Mouse (Mus musculus) megakaryocyte, embryonic 14.5 days (primary cell): ENCODE results near the gene Nrg4. TPM values are rescaled to one million over a fixed set of nuclear protein-coding genes. Genes with fewer than 3 reads are reported as not detected.
A peak's percentile ranks its signal among the peaks of the same experiment; 100 is the strongest.

Experiments
- H3K27me3 ChIP-seq: replicated peaks from 2 replicates; pipeline ENCODE3; 2012; ENCODE audit warnings: inconsistent platforms
- H3K36me3 ChIP-seq: replicated peaks from 2 replicates; pipeline ENCODE3; 2012; ENCODE audit warnings: low read length, inconsistent platforms, mixed read lengths
- H3K4me1 ChIP-seq: 2 replicates; pipeline ENCODE4 v1.6.1; 2012; ENCODE audit warnings: inconsistent platforms
- H3K4me3 ChIP-seq: replicated peaks from 2 replicates; pipeline ENCODE3; 2012; ENCODE audit warnings: moderate library complexity, mild to moderate bottlenecking, inconsistent platforms
- H3K9me3 ChIP-seq: 2 replicates; pipeline ENCODE4 v1.6.1; 2012; ENCODE audit warnings: inconsistent platforms
- FLI1 ChIP-seq: IDR thresholded peaks from 2 replicates; pipeline ENCODE4 v1.6.1; 2012; ENCODE audit warnings: low read length, inconsistent platforms, mixed read lengths
- GATA1 ChIP-seq: IDR thresholded peaks from 3 replicates; pipeline ENCODE4 v1.6.1; 2012; ENCODE audit warnings: mixed read lengths, low read length, inconsistent platforms, borderline replicate concordance
- polyA plus RNA-seq: library from polyadenylated mRNA; stranded (reverse); fragments of >175 nt; gene quantifications from 2 replicates; pipeline ENCODE4 v1.2.3, GENCODE M21; 2012; ENCODE audit warnings: low replicate concordance; ENCODE audit not compliant: insufficient read depth

Nrg4 gene
- polyA plus RNA-seq, 1 experiment, result 0.26 TPM

DNA sequence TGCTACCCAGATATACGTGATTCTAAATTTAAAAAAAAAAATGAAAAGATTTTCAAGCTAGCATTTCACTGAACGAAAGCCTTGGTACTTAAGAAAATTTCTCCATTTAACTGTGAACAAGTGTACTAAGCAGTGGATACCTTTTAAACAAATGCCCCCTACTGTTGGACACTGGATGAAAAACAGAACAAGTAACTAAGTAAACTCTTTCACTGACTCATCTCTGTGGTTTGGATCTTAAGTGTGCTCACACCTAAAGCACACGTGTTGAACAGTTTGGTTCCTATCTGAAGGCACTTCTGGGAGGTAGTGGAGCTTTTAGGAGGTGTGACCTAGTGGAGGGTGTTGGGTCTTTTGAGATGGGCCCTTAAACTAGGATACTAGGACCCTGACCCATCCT lies 41.4 kb downstream of the Nrg4 start:
- H3K36me3 ChIP-seq, result no peaks in the 10 kb centered on the region
- H3K27me3 ChIP-seq, result no peaks in the 10 kb centered on the region
- TF ChIP-seq FLI1, result no peak
- TF ChIP-seq GATA1, result no peak
- H3K4me3 ChIP-seq, result no peak overlapping the region
- H3K4me1 ChIP-seq, result peaks cover 21% of the 10 kb centered on the region
- no peaks in the 10 kb centered on the region for H3K9me3 ChIP-seq

DNA sequence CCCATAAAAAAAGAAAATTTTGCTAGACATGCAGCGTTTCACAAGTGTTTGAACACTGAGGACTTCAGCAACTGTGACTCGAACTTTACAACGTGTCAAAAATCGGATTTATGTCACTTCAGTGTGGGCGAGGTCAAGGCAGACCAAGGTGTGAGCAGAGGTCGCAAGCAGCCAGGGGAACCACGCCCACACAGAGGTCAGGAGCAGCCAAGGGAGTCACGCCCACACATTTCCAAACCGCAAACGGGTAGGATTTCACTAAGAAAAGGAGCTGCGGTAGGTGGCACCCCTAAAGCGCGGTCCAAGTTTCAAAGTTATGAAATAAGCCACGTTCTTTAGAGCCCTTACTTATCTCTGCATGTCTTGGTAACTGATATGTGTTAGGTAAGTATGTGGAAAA lies 43.1 kb downstream of the Nrg4 start:
- Histone ChIP-seq H3K27me3 (no peaks in the 10 kb centered on the region), H3K4me3 (peak overlapping the region; percentile 89), H3K4me1 (peaks cover 16% of the 10 kb centered on the region), H3K9me3 (no peaks in the 10 kb centered on the region), H3K36me3 (no peaks in the 10 kb centered on the region)
- TF ChIP-seq FLI1, result no peak
- no peak for TF ChIP-seq GATA1

DNA sequence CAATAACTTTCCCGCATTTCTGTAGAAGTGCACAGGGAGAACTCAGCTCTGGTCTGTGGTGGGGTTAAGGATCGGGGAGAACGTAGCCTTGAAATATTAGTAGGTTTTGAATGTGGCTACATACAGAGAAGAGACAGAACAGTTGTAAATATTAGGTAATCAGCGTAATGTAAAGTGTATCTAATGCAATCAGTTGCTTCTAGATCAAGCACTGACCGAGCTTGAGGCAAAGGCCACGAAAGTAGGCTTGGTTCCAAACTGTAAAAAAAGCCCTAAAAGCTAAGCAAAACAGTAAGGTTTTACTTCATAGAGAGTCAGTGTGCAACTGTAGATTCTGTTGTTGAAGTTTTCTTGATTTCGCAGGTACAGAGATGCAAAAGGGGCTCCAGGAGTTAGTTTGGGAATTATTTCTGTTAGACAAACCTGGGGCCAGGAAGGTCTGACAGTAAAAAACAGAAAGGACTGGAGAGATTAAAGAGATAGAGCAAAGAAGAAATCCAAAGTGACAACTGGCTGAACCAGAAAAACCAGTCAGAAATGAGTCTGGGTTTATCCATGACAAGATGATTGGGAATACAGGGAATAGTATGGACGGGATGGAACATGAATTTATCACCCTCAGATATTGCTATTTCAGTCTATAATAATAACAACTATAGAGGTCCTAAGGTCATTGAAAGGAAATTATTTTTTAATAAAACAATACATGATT lies 47.4 kb downstream of the Nrg4 start:
- Histone ChIP-seq H3K9me3 (no peaks in the 10 kb centered on the region), H3K27me3 (no peaks in the 10 kb centered on the region), H3K4me3 (no peak overlapping the region), H3K4me1 (peaks cover 15% of the 10 kb centered on the region), H3K36me3 (no peaks in the 10 kb centered on the region)
- TF ChIP-seq GATA1 (no peak), FLI1 (no peak)

DNA sequence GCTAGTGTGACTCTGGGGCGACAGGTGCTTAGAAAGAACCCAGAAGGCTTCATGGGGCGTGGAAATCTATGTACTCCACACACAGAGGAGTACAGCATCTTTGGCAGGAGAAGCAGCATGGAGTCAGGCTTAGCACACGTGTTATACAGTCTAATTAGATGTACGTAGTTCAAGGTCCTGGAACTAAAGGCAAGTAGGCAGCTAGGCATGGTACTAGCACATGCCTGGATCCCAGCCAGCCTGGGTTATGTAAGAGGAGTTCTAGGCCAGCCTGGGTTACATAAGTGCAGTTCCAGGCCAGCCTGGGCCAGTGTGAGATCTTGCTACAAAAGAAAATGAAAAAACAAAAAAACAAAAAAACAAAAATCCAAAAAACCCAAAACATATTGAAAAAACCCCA lies 49.1 kb downstream of the Nrg4 start:
- peaks cover 2% of the 10 kb centered on the region for H3K4me1 ChIP-seq
- H3K4me3 ChIP-seq, result no peak overlapping the region
- no peaks in the 10 kb centered on the region for H3K27me3 ChIP-seq
- H3K9me3 ChIP-seq, result no peaks in the 10 kb centered on the region
- no peaks in the 10 kb centered on the region for H3K36me3 ChIP-seq
- TF ChIP-seq GATA1, result no peak
- no peak for TF ChIP-seq FLI1

DNA sequence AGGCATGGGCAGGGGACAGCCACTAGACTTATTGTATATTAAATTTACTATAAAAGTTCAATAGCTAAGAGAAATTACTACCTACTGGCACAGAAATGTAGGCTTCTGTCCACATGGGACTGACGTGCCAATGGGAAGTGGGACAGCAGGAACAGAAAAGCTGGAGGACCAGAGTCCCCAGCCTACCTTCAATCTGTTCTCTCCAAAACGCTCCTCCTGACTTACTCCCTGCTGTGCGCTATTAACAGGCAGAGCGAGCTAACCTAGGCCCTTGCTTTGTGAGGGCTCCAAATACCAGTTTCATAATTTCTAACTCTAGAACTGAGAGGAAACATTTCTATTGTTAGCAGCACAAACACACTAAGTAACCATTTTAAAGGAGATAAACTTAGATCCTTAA lies 52.7 kb downstream of the Nrg4 start:
- H3K9me3 ChIP-seq, result no peaks in the 10 kb centered on the region
- H3K4me3 ChIP-seq, result no peak overlapping the region
- no peaks in the 10 kb centered on the region for H3K36me3 ChIP-seq
- peaks cover 16% of the 10 kb centered on the region for H3K4me1 ChIP-seq
- no peaks in the 10 kb centered on the region for H3K27me3 ChIP-seq
- TF ChIP-seq GATA1 (no peak), FLI1 (no peak)

DNA sequence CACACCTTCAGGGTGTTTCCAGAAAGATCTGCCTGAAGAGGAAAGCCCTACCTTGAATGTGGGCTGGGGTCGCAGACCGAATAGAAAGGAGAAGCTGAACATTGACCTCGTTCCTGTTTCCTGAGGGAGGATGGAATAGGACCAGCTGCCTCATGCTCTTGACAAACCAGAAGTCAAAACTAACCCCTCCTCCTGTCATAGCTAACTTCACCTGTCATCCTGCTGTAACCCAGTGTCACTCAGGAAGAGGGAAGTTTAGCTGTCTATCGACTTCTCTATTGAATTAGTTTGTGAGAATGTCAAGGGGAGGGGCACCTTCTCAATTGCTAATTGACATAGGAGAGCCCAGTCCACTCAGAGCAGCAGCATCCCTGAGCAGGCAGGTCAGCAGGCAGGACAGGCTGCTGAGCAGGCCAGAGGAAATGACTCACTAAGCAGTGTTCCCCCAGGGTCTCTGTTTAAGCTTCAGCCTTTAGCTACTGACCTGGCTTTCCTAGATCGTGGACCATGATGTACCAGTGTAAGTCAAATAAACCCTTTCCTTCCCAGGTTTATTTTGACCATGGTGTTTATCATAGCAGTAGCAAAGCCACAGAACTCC lies 54.6 kb downstream of the Nrg4 start:
- no peaks in the 10 kb centered on the region for H3K9me3 ChIP-seq
- no peaks in the 10 kb centered on the region for H3K36me3 ChIP-seq
- H3K4me1 ChIP-seq, result peaks cover 20% of the 10 kb centered on the region
- no peak overlapping the region for H3K4me3 ChIP-seq
- H3K27me3 ChIP-seq, result no peaks in the 10 kb centered on the region
- no peak for TF ChIP-seq FLI1
- TF ChIP-seq GATA1, result no peak

DNA sequence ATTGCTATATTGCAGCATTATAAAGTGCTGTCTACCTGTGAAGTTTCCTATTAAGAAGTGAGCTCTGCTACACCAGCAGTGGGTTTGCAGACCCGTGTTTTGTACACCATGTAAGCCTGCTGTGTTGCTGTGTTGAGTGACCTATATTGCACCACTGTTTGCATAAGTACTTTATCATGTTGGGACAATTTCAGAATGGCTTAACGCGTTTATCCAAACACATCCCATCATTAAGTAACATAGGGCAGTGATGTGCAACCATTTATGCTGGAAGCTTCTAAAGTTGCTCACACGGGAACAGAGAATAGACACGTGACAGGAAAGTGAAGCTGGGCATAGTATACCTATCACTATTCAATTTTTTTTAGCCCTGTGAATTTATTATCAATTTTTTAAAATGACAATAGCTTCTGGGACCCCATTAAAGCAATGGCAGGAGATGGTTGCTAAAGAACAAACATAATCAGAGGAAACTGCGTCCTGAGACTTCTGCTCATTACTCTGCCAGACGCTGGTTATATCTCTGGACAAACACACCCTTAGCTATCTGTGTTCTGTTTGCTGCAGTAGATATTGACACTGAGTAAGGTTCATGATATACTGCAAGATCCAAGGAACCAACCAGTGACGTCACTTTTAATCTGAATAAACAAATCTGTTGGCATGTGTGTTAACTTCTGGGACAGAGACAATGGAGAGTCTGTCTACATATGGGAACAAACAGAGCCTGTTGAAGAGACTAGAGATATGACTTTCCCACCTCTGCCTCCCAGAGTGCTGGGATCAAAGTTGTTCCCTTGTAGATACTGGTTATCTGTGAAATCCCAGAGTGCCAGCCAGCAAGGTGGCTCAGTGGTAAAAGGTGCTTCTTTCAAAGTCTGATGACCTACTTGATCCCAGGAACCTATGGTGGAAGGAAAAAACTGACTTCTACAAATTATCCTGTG lies 62.0 kb downstream of the Nrg4 start:
- no peaks in the 10 kb centered on the region for H3K36me3 ChIP-seq
- no peak for TF ChIP-seq FLI1
- no peak for TF ChIP-seq GATA1

DNA sequence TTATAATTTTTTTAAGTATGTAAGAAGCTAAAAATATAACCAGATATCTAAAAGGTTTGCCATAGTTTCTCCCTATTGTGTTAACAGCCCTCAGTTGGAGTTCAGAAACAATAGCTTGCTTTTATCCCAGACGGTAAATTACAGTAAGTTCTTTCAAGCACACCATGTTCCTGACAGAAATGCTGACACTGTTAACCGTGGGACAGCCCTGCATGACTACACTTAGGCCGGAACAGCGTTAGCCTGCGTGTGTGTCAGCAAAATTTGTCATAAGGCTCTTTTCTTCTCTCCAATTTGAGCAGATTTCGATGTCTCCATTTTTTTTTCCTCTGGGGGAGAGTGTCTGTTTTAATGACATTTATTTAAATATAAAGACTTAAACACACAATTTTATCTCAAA lies 66.9 kb downstream of the Nrg4 start:
- peaks cover 45% of the 10 kb centered on the region for H3K4me1 ChIP-seq
- TF ChIP-seq GATA1 (no peak), FLI1 (no peak)
- no peaks in the 10 kb centered on the region for H3K36me3 ChIP-seq
- H3K9me3 ChIP-seq, result no peaks in the 10 kb centered on the region
- H3K27me3 ChIP-seq, result no peaks in the 10 kb centered on the region
- no peak overlapping the region for H3K4me3 ChIP-seq

More for the DNA sequence above, 62.0 kb downstream of the Nrg4 start:
- Histone ChIP-seq H3K27me3 (no peaks in the 10 kb centered on the region), H3K4me3 (no peak overlapping the region), H3K9me3 (no peaks in the 10 kb centered on the region), H3K4me1 (peaks cover 41% of the 10 kb centered on the region)

DNA sequence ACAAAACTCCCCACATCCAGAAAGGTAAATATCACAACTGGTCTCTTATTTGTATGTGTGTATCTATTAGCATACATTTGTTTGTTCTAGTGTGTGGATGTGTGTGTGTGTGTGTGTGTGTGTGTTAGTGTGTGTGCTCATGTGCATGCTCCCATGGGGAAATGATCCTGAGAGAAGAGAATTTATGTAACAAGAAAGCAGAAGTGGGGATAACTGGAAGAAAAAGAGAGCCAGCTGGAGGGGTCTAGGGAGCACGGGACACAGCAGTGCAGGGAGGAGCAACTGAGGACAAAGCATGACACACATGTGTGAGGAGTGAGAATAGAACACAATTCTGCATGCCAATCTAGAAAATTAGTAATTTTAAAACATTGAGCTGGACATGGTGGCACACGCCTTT lies 69.5 kb downstream of the Nrg4 start:
- no peak overlapping the region for H3K4me3 ChIP-seq
- no peaks in the 10 kb centered on the region for H3K27me3 ChIP-seq
- TF ChIP-seq FLI1 (no peak), GATA1 (no peak)
- no peaks in the 10 kb centered on the region for H3K9me3 ChIP-seq
- H3K36me3 ChIP-seq, result no peaks in the 10 kb centered on the region
- H3K4me1 ChIP-seq, result peaks cover 46% of the 10 kb centered on the region

DNA sequence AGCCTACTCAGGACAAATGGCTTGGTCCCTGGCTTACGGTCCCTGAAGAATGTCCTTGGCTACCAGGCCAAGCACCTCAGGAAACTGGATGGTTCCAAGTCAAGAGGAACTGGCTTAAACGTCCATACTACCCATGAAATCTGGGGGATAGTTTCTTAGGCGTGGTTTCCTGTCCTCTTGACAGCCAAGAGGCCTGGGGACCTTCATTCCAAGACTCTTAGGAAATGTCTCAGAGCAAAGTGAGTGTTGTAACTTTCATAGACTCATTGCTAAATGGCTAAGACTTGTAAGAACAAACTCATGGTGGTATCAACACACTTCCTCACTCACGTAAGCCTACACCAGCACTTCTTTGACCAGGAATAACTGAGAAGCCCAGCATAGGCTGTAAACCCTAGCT lies 71.0 kb downstream of the Nrg4 start:
- TF ChIP-seq FLI1, result no peak
- TF ChIP-seq GATA1, result no peak
- Histone ChIP-seq H3K36me3 (no peaks in the 10 kb centered on the region), H3K4me1 (peaks cover 46% of the 10 kb centered on the region), H3K4me3 (peak overlapping the region; percentile 33), H3K27me3 (no peaks in the 10 kb centered on the region), H3K9me3 (no peaks in the 10 kb centered on the region)
